In genomic region chr10:22728257-22728656, GRCm38 (mm10) we compare ENCODE assay signal across 24 mouse cellular contexts. TPM values are rescaled to one million over a fixed set of nuclear protein-coding genes. Genes with fewer than 3 reads are reported as not detected.
A peak's percentile ranks its signal among the peaks of the same experiment; 100 is the strongest.
DNase-seq lines count a peak whose midpoint lies in the region; ATAC-seq and TF ChIP-seq lines count a peak whose summit lies in the region.
"Had no signal": no experiment of that assay in that cellular context is flagged by ENCODE, and none has a peak within 500 bp of the region (broad histone marks: within the 10 kb centered on the region; RNA-seq: fewer than 3 reads in every experiment).

No protein-coding gene starts in this region.

- intact Hi-C loops in gastrocnemius, postnatal 14 days (cut with DNase I; ENCODE audit: low total_unique reads) = no loop called here

- H3K27ac ChIP-seq in embryonic fibroblast, embryonic 13.5 days (ENCODE audit: insufficient read depth, low read length) = peak overlapping the region; percentile 52; the same call in 1 of the 2 replicates
- no peak overlapping the region for H3K27ac ChIP-seq in stomach, postnatal 0 days (replicated peaks)
- H3K27ac ChIP-seq: embryonic facial prominence, embryonic 10.5 days; embryonic facial prominence, embryonic 12.5 days; forebrain, embryonic 10.5 days; forebrain, embryonic 12.5 days had no signal

- WGBS in stomach, postnatal 0 days = 83% methylated on average over 1 of the region's 1 CpGs

- no peak for ATAC-seq in stomach, postnatal 0 days (ENCODE audit: low FRiP score, low TSS enrichment)
- ATAC-seq in inflammation-experienced regulatory T-cells, adult 6 months = no peak
- ATAC-seq: activated CD4-positive, CD25-positive, alpha-beta regulatory T cell, adult 4 months; forebrain, embryonic 14.5 days; forebrain, embryonic 16.5 days; Patski had no signal

- H3K4me2 ChIP-seq in stomach, postnatal 0 days (replicated peaks; ENCODE audit: low read depth) = no peak overlapping the region
- H3K4me2 ChIP-seq: embryonic facial prominence, embryonic 12.5 days had no signal

- TF ChIP-seq CTCF in embryonic fibroblast, embryonic 13.5 days (IDR thresholded peaks at IDR 0.05; ENCODE audit: borderline replicate concordance, insufficient read depth, low read length) = no peak
- no peak for TF ChIP-seq CTCF in stomach, postnatal 0 days (IDR thresholded peaks at IDR 0.05; ENCODE audit: low read depth)

- no peak overlapping the region for H3K4me3 ChIP-seq in embryonic fibroblast, embryonic 13.5 days (ENCODE audit: insufficient read depth, low read length)
- H3K4me3 ChIP-seq in stomach, postnatal 0 days (ENCODE audit: low read depth, low read length) = no peak overlapping the region
- H3K4me3 ChIP-seq: embryonic facial prominence, embryonic 10.5 days; embryonic facial prominence, embryonic 12.5 days; erythroblast, embryonic 14.5 days; forebrain, embryonic 10.5 days; forebrain, embryonic 12.5 days had no signal

- no peaks in the 10 kb centered on the region for H3K27me3 ChIP-seq in stomach, postnatal 0 days (ENCODE audit: control insufficient read depth, insufficient read depth, low read length)
- H3K27me3 ChIP-seq: embryonic facial prominence, embryonic 12.5 days; forebrain, embryonic 12.5 days; Patski had no signal

- no peaks in the 10 kb centered on the region; the same call in 1 of the 2 replicates for H3K4me1 ChIP-seq in embryonic fibroblast, embryonic 13.5 days (ENCODE audit: control insufficient read depth, insufficient read depth, low read length)
- peaks cover 5% of the 10 kb centered on the region; the same call in 1 of the 2 replicates for H3K4me1 ChIP-seq in stomach, postnatal 0 days (replicated peaks; ENCODE audit: control insufficient read depth, insufficient read depth)

- TF ChIP-seq EP300 in stomach, postnatal 0 days (optimal IDR thresholded peaks at IDR 0.05) = no peak

- peak; percentile 42 for DNase-seq in 3T3-L1 (ENCODE audit: low read depth, low spot score)
- peak; percentile 46 for DNase-seq in 416B (ENCODE audit: low read depth)
- peak; percentile 68 for DNase-seq in MN1 (ENCODE audit: low spot score)
- DNase-seq in stomach, postnatal 0 days (ENCODE audit: low spot score) = no peak
- DNase-seq in gastrocnemius, postnatal 14 days = no peak
- DNase-seq in layer of hippocampus, postnatal 10 days (ENCODE audit: low spot score in 2 of 2) = no peak
- DNase-seq: adrenal gland, adult 8-10 months; adrenal gland, postnatal 14 days; adrenal gland, postnatal 36 days; cerebellum, adult 11-12 months; cerebellum, adult 9-10 months; cerebellum, postnatal 10 days; cerebellum, postnatal 25 days had no signal

- TF ChIP-seq POLR2A in embryonic fibroblast, embryonic 13.5 days (IDR thresholded peaks at IDR 0.05; ENCODE audit: low read depth, low read length) = no peak

- no peaks in the 10 kb centered on the region for H3K9me3 ChIP-seq in stomach, postnatal 0 days (ENCODE audit: control insufficient read depth, low read length)
- H3K9me3 ChIP-seq: embryonic facial prominence, embryonic 10.5 days; embryonic facial prominence, embryonic 12.5 days; forebrain, embryonic 10.5 days; forebrain, embryonic 12.5 days had no signal

- no peak overlapping the region for H3K9ac ChIP-seq in stomach, postnatal 0 days (ENCODE audit: low read length)
- H3K9ac ChIP-seq: embryonic facial prominence, embryonic 12.5 days had no signal

- no peaks in the 10 kb centered on the region for H3K36me3 ChIP-seq in stomach, postnatal 0 days (ENCODE audit: control insufficient read depth, insufficient read depth, low read length)
- H3K36me3 ChIP-seq: embryonic facial prominence, embryonic 12.5 days; forebrain, embryonic 12.5 days had no signal

RNA-seq across cellular contexts. Expression of gene Tbpl1, which starts 3.5 kb away (rescaled TPM):
- polyA plus RNA-seq in embryonic fibroblast, embryonic 13.5 days (2011; ENCODE audit: insufficient read length, low read depth, missing spikeins) = 53.2 and 54.7 TPM in 2 replicates
- 26.7 and 30.4 TPM in 2 replicates for polyA plus RNA-seq in stomach, postnatal 0 days (2015; fragmentation: Nextera tagmentation; extraction: Ambion mirVana)
- 10 to 100 TPM; 65.0 to 90.8 (median 75.4) TPM for polyA plus RNA-seq in inflammation-experienced regulatory T-cells, adult 6 months (2017; shearing (Covaris generic))
- total RNA-seq in gastrocnemius, postnatal 14 days (2021) = 10 to 100 TPM; 17.6 to 20.4 TPM
- total RNA-seq in layer of hippocampus, postnatal 10 days (2021) = 10 to 100 TPM; 58.9 to 61.9 TPM

Comparison
In these comparisons a context has a peak if more than half of its experiments do, and no peak if none do; other contexts are left out.
1. DNase-seq: peak in 3T3-L1 (single experiment), 416B (single experiment) and MN1 (single experiment); none in stomach, postnatal 0 days (single experiment), gastrocnemius, postnatal 14 days (single experiment) and layer of hippocampus, postnatal 10 days (0 of 2).